Mouse (Mus musculus) megakaryocyte, embryonic 14.5 days (primary cell): ENCODE data around the gene Marf1. TPM values are rescaled to one million over a fixed set of nuclear protein-coding genes. Genes with fewer than 3 reads are reported as not detected.
A peak's percentile ranks its signal among the peaks of the same experiment; 100 is the strongest.
"Not testable (repeated sequence)": the region's sequence is repeated elsewhere in the genome, so short reads cannot be mapped to it uniquely, and the experiment has no call there.

Experiments
- H3K27me3 ChIP-seq: replicated peaks from 2 replicates; pipeline ENCODE3; 2012; ENCODE audit warnings: inconsistent platforms
- H3K36me3 ChIP-seq: replicated peaks from 2 replicates; pipeline ENCODE3; 2012; ENCODE audit warnings: low read length, inconsistent platforms, mixed read lengths
- H3K4me1 ChIP-seq: 2 replicates; pipeline ENCODE4 v1.6.1; 2012; ENCODE audit warnings: inconsistent platforms
- H3K4me3 ChIP-seq: replicated peaks from 2 replicates; pipeline ENCODE3; 2012; ENCODE audit warnings: moderate library complexity, mild to moderate bottlenecking, inconsistent platforms
- H3K9me3 ChIP-seq: 2 replicates; pipeline ENCODE4 v1.6.1; 2012; ENCODE audit warnings: inconsistent platforms
- FLI1 ChIP-seq: IDR thresholded peaks from 2 replicates; pipeline ENCODE4 v1.6.1; 2012; ENCODE audit warnings: low read length, inconsistent platforms, mixed read lengths
- GATA1 ChIP-seq: IDR thresholded peaks from 3 replicates; pipeline ENCODE4 v1.6.1; 2012; ENCODE audit warnings: mixed read lengths, low read length, inconsistent platforms, borderline replicate concordance
- polyA plus RNA-seq: library from polyadenylated mRNA; stranded (reverse); fragments of >175 nt; gene quantifications from 2 replicates; pipeline ENCODE4 v1.2.3, GENCODE M21; 2012; ENCODE audit warnings: low replicate concordance; ENCODE audit not compliant: insufficient read depth

Marf1 gene
- polyA plus RNA-seq, 1 experiment = 0.70 TPM

- H3K4me3 ChIP-seq = no peak overlapping the region
- H3K9me3 ChIP-seq = no peaks in the 10 kb centered on the region
- peaks cover 50% of the 10 kb centered on the region for H3K4me1 ChIP-seq
- no peak for TF ChIP-seq GATA1
- peaks cover 49% of the 10 kb centered on the region for H3K36me3 ChIP-seq
- no peaks in the 10 kb centered on the region for H3K27me3 ChIP-seq
Observed at GRCm38 (mm10) chr16:14166490-14166889, 3.3 kb upstream of the Marf1 start.

GRCm38 (mm10) chr16:14163731-14164130 lies 580 bp upstream of the Marf1 start:
- TF ChIP-seq FLI1 (no peak), GATA1 (no peak)
- peak overlapping the region; percentile 97 for H3K4me3 ChIP-seq
- peaks cover 57% of the 10 kb centered on the region for H3K4me1 ChIP-seq
- H3K27me3 ChIP-seq = no peaks in the 10 kb centered on the region
- no peaks in the 10 kb centered on the region for H3K9me3 ChIP-seq
- H3K36me3 ChIP-seq = peaks cover 22% of the 10 kb centered on the region

GRCm38 (mm10) chr16:14160941-14161340 lies 2.2 kb downstream of the Marf1 start:
- no peaks in the 10 kb centered on the region for H3K27me3 ChIP-seq
- no peak for TF ChIP-seq GATA1
- no peak for TF ChIP-seq FLI1
- peaks cover 61% of the 10 kb centered on the region for H3K4me1 ChIP-seq
- peaks cover 12% of the 10 kb centered on the region for H3K36me3 ChIP-seq
- H3K4me3 ChIP-seq = no peak overlapping the region
- no peaks in the 10 kb centered on the region for H3K9me3 ChIP-seq

- H3K27me3 ChIP-seq = no peaks in the 10 kb centered on the region
- H3K9me3 ChIP-seq = no peaks in the 10 kb centered on the region
- no peak for TF ChIP-seq FLI1
- TF ChIP-seq GATA1 = no peak
- peak overlapping the region; percentile 100 for H3K4me3 ChIP-seq
- H3K36me3 ChIP-seq = peaks cover 14% of the 10 kb centered on the region
- peaks cover 49% of the 10 kb centered on the region for H3K4me1 ChIP-seq
Observed at GRCm38 (mm10) chr16:14159746-14160131, 3.4 kb downstream of the Marf1 start.

GRCm38 (mm10) chr16:14158936-14159745 lies 4.0 kb downstream of the Marf1 start:
- Histone ChIP-seq H3K4me3 (peak overlapping the region; percentile 100), H3K36me3 (peaks cover 17% of the 10 kb centered on the region), H3K9me3 (no peaks in the 10 kb centered on the region), H3K27me3 (no peaks in the 10 kb centered on the region), H3K4me1 (peaks cover 43% of the 10 kb centered on the region)
- TF ChIP-seq GATA1 (no peak), FLI1 (0 out of 2 replicates have a peak, but pooled peaks have one; percentile 15)

- Histone ChIP-seq H3K4me3 (peak overlapping the region; percentile 100), H3K4me1 (peaks cover 37% of the 10 kb centered on the region), H3K9me3 (no peaks in the 10 kb centered on the region), H3K36me3 (peaks cover 23% of the 10 kb centered on the region), H3K27me3 (no peaks in the 10 kb centered on the region)
- TF ChIP-seq GATA1 (no peak), FLI1 (no peak)
Observed at GRCm38 (mm10) chr16:14158536-14158935, 4.6 kb downstream of the Marf1 start.

GRCm38 (mm10) chr16:14156312-14156711 lies 6.8 kb downstream of the Marf1 start:
- peaks cover 27% of the 10 kb centered on the region for H3K4me1 ChIP-seq
- H3K4me3 ChIP-seq = no peak overlapping the region
- TF ChIP-seq FLI1 = no peak
- TF ChIP-seq GATA1 = no peak
- H3K27me3 ChIP-seq = no peaks in the 10 kb centered on the region
- H3K9me3 ChIP-seq = no peaks in the 10 kb centered on the region
- H3K36me3 ChIP-seq = peaks cover 46% of the 10 kb centered on the region

GRCm38 (mm10) chr16:14155638-14156037 lies 7.5 kb downstream of the Marf1 start:
- Histone ChIP-seq H3K4me1 (peaks cover 27% of the 10 kb centered on the region), H3K36me3 (peaks cover 52% of the 10 kb centered on the region)
- not testable (repeated sequence) for H3K4me3 ChIP-seq, H3K27me3 ChIP-seq, H3K9me3 ChIP-seq

- no peak overlapping the region for H3K4me3 ChIP-seq
- H3K4me1 ChIP-seq = peaks cover 5% of the 10 kb centered on the region
- no peaks in the 10 kb centered on the region for H3K9me3 ChIP-seq
- no peaks in the 10 kb centered on the region for H3K27me3 ChIP-seq
- TF ChIP-seq FLI1 (no peak), GATA1 (no peak)
- H3K36me3 ChIP-seq = peaks cover 83% of the 10 kb centered on the region
Observed at GRCm38 (mm10) chr16:14151718-14152117, 11.4 kb downstream of the Marf1 start.

GRCm38 (mm10) chr16:14147712-14148111 lies 15.4 kb downstream of the Marf1 start:
- Histone ChIP-seq H3K9me3 (no peaks in the 10 kb centered on the region), H3K4me1 (no peaks in the 10 kb centered on the region; the same call in 1 of the 2 replicates), H3K4me3 (no peak overlapping the region), H3K27me3 (no peaks in the 10 kb centered on the region), H3K36me3 (peaks cover 95% of the 10 kb centered on the region)
- TF ChIP-seq GATA1 = no peak
- no peak for TF ChIP-seq FLI1
